Mouse (Mus musculus) kidney, postnatal 14 days (tissue): Measurements from ENCODE around the gene Gkap1.

Source experiments
- DNase-seq: peaks from one replicate; pipeline ENCODE4 v3.0.0; 2022; ENCODE audit warnings: mixed read lengths

Gkap1 gene

DNA sequence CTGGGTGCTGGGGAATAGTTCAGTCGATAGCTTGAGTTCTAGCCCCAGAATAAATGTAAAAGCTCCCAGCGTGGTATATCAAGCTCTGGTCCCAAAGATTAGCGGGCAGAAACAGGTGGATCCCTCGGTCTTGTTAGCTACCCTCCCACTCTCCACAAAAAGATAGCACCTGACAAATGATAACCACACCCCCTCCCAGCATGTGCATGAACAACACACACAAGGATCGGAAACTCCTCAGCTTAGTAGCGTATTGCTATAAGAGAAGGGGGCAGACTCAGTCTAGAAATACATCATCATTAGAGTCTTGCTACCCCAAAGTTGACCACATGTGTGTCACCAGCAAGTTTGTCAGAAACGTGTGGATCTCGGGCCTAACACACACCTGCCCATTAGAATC is at the start of gene Gkap1:
Gene Gkap1, minus strand, starts transcription at position 101 of the 400 bp plus-strand sequence.
- DNase-seq, result no peak

DNA sequence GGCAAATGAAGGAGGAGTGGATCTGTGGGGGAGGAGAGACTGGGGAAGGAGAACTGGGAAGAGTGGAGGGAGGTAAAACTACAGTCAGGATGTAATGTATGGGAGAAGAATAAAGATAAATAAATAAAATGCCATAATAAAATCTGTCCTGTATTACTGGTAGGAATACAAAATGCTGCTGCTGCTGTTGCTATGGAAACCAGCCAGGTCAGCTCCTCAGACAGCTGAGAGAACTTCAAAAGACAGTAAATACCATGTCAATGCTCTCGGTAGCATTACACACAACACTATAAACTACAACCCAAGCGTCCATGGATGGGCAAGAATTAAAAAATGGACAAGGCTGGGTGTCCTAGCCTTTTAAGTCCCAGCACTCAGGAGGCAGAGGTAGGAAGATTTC is 42.3 kb upstream of the Gkap1 start:
- no peak for DNase-seq

DNA sequence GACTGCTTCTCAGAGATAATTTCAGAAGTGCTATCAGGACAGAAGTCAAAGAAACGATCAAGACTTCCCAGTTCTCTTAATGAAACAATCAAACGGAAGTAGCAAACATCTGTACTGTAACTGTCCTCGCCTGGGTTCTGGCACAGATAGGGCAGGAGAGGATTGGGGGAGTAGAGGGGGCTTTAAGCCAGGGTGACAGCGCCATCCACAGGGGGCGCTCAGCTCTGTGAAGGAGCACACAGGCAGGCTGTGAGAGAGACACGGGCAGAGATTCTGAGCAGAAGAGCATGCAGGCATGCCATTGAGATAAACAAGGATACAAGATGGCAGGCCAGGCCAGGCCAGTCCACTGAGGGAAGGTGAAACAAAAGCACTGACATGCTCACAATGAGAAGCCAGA is 39.5 kb upstream of the Gkap1 start:
- no peak for DNase-seq

DNA sequence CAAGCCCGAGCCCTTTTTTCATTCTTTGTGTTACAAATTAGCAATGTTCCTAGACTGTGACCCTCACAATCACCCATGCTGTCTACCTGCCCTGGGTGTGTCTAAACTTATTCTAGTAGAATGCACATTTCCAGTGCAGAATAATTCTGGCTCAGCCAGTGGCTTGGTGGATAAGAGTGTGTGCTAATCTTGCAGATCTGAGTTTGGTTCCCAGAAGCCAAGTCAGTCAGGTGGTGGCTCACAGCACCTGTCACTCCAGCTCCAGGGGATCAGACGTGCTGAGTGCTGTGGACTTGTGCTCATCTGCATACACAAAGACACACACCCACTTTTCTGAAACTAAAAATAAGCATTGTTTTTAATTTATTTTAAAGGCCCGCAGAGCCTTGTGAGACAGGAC is 38.3 kb upstream of the Gkap1 start:
- DNase-seq, result no peak

DNA sequence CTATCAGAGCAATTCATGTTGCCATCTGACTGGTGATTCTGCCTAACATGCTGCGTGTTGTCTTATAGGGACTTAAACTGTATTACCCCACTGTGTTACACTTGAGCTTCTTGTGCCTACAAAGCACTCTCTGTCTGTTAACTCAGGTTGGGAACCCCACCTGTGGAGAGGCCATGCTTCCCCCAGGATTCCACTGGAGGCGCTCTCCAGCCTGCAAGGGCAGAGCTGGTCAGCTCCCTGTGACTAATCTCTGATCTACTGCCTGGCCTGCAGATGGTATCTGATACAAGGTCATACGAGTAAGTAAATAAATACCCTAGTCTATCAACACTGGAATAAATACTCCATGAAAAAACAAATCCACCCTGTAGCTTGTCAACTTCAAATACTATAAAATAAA is 35.9 kb upstream of the Gkap1 start:
- peak; percentile 12 for DNase-seq

DNA sequence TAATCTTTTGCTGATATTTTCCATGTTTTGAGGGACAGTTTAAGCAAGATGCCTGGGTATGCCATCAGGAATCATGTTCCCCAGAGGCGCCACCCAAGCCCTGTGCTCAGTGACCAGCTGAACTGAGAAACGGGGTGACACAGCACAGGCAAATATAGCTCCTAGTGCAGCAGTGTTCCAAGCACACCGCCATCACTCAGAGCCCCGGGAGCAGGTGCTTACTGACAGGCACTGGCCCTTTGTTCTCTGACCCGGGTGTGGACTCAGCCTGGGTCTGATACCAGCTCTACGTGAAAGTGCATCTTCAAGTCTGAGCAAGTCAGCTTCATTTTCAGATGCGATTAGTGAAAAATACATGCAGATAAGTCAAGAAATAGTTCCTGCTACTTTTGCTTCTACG is 34.0 kb upstream of the Gkap1 start:
- DNase-seq, result no peak

DNA sequence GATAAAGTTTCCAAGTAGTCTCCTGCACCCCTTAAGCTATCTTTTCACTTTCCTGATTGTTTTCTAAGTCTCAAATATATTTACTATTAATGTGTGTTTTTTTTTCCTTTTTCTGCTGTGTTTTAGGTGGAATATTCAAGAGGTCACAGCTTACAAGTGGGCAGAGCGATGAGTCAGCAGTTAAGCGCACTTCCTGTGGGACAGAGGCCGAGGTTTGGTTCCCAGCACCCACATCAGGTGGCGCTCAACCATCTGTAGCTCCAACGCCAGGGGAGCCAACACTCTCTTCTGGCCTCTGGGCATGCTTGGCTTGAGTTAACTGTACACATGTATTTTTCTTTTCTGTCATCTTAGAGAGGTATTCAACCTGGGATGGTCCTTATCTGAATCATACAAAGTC is 32.0 kb upstream of the Gkap1 start:
- no peak for DNase-seq

DNA sequence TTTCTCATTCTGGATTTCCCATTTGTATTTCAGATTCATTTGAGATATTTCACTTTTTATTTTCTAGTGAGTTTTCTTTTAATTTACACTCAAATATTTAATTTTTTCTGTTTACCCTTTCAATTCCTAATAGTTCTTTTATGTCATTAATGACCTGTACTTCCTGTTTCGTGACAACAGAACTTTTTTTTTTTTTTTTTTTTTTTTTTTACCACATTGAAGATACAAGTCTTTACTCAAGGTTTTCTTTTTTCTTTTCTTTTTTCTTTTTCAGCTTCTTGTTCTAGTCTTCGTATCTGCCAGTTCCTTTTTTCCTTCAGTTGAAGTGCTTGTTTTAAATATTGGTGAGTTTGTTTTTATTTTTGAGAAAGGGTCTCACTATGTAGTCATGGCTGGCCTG is 29.7 kb upstream of the Gkap1 start:
- DNase-seq, result no peak

DNA sequence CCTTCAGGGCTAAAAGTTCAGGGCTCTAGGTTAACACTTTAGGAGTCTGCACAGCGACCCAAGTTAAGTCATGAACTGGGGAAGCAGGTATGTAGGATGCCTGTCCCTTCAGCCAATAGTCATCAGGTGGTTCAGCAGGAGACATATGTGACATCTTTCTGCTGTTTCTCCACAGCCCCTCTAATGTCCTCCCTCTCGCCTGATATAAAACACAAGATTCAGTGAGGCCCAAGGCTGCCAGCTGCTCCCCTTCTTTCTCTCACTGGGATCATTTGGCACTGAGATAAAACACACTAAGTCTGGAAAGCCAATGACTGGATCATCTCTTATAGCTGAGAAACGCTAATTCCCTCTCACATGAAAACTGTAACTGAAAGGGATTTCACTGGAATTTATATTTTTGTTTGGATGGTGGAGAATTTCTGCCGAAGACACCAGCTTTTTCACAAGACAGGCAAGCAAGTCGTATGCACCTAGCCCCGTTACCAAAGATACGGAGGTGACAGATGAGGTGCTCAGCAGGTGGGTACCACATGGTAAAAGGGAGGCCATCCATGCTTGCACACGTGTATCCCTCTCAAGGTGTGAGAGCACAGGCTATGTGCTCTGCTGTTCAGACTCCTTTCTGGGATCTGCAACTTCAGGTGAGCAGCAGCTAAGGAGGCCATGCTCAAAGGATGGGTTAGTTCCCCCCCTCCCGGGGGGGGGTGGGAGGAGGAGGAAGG is 27.1 kb upstream of the Gkap1 start:
- no peak for DNase-seq

DNA sequence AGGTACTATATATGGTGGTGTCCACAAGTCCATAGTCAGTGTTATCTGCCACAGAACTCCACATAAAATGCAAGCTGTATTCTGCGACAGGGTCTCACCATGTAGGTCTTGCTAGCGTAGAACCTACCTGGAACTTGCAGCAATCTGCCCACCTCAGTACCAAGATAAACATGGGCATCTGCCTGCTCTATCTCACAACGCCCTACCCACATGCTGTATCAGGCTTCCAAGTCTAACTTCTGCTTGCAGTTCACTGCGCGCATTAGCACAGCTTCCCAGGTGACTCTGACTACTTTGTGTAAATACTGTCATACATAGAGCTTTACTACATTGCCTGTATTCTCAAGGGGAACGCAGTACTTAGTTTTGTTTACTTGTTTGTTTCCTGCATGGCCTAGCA is 26.5 kb upstream of the Gkap1 start:
- DNase-seq, result no peak

DNA sequence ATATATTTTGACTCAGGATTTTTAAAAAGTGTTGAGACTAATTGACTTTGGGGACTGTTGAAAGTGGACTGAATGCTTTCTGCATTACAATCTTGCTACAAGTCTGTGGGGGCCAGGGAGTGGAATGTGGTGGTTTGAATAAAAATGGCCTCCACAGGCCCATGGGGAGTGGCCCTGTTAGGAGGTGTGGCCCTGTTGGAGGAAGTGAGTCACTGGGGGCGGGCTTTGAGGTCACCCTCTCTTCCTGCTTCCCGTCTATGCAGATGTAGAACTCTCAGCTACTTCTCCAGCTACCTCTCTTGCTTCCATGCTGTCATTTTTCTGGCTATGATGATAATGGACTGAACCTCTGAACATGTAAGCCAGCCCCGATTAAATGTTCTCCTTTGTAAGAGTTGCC is 23.3 kb upstream of the Gkap1 start:
- DNase-seq, result no peak

DNA sequence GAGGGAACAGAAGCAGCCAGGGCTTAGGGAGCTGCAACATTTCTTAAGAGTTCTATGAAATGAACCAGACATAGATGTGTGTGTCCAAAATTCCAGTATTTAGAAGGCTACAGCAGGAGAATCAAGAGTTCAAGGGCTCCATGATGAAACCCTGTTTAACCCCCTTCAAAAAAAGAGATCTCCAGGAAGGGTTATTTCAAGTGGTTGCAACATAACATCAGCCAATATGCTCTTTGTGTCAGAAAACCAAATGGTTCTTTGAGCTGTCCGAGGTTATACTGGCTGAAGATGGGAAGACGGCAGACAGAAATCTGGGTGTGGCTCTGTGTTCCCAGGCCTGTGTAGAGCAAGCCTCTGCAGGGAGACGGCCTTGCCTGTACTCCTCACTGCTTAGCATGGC is 20.1 kb upstream of the Gkap1 start:
- DNase-seq, result no peak

DNA sequence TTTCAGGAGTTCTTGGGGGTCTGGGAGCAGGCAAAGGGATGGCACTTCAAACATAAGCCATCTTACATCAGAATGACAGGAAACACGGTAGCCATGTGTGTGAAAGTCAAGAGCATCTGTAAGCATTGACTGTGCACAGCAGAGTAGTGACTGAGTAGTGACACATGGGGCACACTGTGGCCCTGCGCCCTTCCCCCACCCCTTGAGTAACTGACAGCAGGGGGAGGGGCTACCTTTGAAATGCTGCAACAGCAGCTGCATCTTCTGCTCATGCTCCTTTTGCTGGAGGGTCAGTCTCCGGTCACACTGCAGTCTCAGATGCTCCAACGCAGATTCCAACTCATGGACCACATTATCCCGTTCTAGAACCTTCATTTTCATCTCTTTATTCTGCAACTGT is 17.3 kb upstream of the Gkap1 start:
- no peak for DNase-seq

DNA sequence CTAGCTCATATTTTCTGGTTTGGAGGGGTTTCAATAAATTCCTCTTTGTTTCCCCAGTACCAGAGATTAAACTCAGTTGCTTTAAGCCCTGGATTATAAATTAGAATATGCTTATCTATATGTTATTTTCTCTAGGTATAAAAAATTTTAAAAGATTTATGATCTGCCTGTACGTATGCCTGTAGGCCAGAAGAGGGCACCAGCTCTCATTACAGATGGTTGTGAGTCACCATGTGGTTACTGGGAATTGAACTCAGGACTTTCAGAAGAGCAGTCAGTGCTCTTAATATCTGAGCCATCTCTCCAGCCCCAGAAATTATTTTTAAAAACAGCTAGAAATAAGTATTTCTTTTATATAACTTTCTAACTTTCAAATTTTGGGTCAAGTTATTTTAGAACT is 13.8 kb upstream of the Gkap1 start:
- DNase-seq, result no peak

DNA sequence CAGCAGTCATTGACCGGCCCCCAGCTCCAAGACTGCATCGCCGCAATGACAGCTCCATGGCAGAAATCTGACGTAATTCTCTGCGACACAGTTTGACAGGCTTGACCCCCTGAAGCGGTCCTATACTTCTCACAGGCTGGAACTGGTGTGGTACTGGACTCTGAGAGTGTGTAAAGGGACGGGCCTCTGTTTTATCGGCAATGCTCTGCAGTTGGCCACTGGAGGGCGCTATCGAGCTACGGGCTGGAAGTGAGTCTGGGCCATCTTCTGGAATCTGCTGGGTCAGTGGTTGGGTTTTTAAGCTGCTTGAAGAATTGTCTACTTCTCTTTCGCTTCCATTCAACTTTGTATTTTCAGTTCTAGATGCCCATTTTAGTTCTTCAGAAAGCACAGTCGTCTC is 12.3 kb upstream of the Gkap1 start:
- peak; percentile 79 for DNase-seq

DNA sequence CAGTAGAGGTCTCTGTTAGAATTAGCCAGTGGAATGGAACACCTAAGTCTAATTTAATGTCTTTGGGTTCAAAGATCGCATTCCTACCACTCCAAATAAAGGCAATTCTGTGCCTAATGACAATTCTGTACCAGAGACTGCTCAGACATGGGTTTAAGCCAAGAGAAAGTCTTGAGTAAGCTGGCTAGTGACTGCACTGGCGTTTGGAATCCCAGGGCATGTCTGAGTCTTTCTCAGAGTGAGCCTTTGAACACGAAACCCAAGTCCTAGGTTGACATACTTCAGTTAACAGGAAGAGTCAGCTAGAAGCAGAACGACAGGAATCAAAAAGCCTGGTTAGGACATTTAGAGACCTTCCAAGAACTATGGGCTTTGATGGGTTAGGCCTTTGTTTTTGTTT is 8.0 kb upstream of the Gkap1 start:
- peak; percentile 54 for DNase-seq

DNA sequence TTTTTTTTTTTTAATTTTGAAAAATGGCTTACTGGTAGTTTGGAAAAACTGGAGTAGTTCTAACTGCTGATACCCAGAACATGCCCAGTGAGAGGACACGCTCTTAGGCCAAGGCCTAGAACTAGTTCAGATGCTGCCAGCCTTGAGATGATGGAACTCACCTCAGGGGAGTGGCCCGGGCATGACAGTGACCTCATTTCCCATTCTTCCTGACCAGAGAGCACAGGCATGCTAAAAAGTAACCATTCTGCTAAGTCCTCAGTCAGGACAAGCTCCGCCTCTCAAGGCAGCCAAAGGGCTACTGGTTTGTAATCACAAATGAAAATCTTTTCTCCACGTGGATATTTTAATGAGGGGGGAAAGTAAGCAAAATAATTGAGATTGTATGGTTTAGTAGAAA is 6.4 kb upstream of the Gkap1 start:
- peak; percentile 17 for DNase-seq

DNA sequence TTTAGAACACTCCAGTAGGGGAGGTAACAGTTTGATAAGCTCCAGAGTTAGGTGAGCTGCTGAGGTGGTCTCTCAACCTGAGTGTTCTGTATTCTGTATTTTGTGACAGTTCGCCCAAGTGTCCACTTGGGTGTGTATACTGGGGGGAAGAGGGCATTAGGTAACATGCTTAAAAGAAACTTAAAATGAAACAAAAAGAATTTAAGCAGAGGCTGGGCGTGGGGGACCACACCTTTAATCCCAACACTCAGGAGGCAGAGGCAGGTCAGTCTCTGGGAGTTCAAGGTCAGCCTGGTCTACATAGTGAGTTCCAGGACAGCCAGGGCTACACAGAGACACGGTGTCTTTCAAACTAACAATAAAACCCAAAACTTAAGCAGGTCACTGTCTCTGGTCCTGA is 5.0 kb upstream of the Gkap1 start:
- DNase-seq, result no peak

DNA sequence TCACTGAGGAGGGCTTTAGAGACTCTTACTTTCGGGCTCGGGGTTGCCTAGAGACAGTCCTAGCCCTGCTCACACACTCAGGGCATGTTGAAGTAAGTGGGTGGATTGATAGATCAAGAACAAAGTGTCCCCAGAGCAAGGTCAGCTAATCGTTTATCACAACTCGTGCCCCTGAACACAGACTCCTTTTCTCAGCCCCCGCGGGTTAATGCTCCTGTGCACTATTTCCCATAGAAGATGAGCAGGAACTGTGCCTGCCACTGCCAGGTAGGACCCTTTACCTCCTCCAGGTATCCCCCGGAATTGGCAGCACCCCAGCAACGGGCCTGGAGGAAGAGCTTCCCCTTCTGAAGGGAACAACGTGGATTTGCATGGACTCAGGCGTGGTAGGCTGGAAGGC is 757 bp upstream of the Gkap1 start:
- no peak for DNase-seq

DNA sequence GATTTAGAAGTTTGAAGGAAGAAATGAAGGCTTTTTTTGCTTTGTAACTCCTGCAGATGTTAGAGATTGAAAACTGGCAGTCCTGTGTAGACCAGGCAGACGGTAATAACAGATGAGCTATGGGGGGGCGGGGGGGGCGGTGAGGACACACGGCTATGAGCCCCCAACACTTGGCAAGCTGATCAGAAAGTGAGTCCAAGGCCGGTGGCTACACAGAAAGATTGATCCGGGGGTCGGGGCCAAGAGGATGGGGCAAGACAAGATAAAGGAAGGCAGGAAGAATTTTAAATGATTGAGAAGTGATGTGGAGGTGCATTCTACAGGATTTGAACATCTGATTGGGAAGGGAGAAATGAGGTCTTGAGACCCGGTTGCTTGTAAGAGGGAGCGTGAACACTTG is 423 bp downstream of the Gkap1 start:
- no peak for DNase-seq

DNA sequence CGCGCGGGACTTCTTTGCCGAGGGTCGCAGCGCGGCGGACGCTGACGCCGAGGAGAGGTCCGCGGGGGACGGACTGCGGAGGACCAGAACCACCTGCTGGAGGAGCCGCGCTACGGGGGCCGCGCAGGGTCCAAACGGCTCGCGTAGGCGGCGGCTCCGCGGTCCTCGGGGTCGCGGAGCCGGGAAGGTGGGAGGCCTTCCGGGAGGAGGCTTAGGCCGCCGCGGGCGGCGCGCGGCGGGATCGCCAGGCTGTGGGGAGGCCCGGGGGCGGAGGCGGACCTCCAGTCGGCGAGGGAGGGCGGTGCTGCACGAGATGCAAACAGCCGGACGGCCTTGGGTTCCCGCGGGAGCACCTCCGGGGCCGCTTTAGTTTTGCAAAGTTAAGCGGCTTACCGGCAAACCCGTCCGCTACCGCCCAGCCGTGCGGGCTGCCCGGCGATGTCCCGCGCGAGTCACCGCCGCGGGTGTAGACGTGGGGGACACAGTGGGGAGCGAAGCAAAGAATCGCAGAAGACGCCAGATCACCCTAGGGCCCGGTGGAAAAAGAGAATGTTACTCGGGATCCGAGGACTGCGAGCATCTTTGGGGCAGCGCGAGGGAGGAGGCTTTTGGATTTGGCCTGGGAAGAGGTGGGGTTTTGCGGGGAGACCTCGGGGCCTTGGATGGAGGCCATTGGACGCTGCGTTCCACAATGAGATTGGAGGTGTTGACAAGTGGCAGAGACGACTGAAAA is 1.1 kb downstream of the Gkap1 start:
- DNase-seq, result peak; percentile 86

DNA sequence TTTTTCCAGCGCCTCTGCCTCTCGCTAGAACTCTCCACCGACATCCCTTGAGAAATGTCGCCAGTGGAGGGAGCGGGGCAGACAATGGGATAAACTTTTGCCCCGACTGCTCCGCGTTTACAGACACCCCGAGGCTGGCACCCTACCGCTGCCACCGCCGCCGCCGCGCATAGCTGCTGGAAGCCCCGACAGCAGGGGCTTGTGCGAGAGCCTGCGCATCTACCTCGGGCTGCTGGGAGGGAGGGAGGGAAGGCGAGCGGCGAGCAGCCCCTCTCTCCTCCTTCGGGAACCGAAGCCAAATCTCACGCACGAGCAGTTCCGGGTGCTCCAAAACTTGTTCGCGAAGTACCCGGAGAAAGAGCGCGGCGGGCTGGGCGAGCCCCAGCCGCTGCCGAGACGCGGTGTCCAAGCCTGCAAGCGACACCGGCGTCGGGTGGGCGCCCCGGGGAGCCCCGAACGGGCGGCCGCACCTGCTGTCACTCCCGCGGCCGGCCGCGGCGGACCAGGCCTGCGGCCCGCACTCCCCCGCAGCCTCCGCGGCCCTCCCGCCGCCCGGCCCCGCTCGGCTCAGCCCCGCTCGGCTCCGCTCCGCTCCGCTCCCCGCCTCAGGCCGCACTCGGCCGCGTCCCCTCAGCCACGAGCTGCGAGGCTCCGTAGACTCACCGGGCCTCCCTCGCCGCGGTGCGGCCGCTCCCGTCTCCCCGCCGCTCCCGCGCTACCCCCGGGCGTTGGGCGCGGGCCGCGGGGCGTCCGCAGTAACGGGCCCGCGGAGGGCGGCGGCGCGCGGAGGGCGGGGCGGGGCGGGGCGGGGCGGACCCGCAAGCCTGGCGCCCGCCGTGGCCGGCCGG is 1.9 kb downstream of the Gkap1 start:
- DNase-seq, result peak; percentile 30

DNA sequence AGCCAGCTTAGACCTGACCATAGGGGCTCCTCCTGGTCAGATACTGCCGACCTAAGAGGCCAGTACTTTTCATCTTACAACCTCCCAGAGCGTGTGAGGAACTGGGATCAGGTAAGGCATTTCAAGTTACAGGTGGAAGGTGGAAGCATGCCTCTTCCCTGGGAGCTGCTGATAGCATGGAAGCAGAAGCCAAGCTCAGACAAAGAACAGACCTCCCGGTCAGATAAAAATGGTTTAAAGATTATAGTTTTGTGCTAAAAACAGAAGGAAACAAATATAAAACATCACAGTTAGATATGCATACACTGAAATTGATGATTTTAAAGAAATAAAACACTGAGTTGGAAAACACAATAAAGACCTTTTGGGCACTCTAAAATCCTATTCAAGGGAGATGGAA is 8.6 kb downstream of the Gkap1 start:
- DNase-seq, result no peak

DNA sequence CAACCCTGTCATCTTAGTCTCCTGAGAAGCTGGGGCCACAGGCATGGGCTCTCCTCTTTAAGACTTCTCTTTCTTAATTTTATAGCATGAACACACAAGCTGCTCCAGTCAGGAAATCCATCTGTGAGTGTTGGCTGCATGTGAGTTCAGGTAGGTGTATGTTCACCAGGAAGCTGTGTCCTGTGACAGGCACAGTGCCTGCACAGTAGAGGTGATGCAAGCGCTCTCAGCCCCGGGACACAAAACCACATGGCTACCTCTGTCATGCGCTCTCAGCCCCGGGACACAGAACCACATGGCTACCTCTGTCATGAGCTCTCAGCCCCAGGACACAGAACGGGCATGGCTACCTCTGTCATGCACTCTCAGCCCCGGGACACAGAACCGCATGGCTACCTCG is 12.0 kb downstream of the Gkap1 start:
- no peak for DNase-seq
